Mouse (Mus musculus) mature B cell (primary cell): ENCODE results near the gene Atp6v1g1.

Experiments
- in situ Hi-C: fragments of 300-500 bp; cut with MboI; formaldehyde crosslinking; loops from 2 replicates; pipeline ENCODE4 v1.14.3; 2019

The Atp6v1g1 gene

DNA sequence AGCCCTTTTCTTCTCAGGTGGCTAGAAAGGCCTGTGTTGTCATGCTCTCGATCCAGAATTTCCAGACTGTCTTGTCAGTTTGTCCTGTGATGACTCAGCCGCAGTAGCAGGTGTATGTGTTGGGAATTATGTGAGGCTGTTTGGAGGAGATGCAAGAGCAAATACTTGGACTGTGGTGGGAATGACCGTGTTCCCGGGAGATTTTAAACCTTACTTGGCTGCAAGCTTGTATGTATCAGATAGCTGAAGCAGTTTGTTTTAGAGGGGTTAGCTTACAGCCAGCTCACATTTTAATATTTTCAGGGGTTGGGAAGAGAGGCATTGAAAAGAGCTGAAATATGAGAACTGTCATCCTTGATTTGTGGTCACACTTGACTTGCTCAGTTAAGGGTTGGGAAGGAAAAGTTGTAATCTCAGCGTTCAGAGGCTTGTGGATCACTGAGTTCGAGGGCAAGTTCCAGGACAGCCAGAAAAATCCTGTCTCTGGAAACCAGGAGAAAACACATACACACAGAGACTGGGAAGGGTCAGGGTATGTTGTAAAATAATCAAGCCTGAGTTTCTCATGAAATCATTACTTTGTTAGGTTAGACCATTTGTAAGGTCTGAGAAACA is 2.0 kb downstream of the Atp6v1g1 start:
- in situ Hi-C loops, result no loop called here

DNA sequence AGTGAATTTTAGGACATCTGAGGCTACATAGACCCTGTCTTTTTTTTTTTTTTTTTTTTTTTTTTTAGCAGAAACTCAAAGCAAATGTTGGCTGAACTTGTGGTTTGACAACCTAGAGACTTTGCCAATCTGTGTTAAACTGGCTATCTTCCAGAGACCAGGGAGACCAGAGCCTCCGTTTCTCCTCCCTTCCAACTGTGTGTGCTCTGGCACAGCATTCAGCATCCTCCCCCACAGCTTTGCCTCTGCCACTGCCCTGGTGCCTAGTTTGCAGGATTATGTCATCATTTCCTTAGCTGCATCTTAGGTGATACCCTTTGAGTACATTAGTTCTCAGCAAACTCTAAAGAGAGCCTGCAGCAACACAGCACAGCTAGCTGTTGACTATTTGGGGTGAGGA is 3.2 kb downstream of the Atp6v1g1 start:
- in situ Hi-C loops, result no loop called here

DNA sequence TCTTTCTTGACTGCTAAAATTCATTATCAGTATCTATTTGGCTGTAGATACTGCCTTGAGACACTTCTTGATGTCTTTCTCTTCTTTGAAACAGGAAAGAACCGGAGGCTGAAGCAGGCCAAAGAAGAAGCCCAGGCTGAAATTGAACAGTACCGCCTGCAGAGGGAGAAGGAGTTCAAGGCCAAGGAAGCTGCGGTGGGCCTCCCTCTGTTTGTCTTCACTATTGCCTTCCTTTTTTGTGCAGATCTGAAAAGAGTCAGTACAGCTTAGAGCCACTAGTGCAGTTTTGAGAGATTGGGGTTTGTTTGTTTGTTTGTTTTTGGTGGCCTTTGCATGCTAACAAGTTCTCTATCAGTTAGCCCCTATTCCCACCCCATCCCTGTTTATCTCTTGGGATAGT is 3.9 kb downstream of the Atp6v1g1 start:
- in situ Hi-C loops, result no loop called here

DNA sequence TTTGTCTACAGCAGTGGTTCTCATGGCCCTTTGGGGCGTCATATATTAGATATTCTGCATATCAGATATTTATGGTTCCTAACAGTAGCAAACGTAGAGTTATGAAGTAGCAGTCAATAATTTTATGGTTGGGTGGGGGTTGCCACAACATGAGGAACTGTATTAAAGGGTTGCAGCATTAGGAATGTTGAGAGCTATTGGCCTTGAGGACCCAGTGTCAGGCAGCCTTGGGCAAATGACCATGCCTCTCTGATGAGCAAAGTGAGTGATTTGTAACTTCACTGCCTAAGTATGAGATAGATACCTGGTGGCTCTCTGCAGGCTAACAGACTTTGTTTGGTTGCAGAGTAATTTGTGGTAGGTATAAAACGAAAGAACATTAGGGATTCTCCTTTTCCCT is 6.3 kb downstream of the Atp6v1g1 start:
- in situ Hi-C loops, result no loop called here

DNA sequence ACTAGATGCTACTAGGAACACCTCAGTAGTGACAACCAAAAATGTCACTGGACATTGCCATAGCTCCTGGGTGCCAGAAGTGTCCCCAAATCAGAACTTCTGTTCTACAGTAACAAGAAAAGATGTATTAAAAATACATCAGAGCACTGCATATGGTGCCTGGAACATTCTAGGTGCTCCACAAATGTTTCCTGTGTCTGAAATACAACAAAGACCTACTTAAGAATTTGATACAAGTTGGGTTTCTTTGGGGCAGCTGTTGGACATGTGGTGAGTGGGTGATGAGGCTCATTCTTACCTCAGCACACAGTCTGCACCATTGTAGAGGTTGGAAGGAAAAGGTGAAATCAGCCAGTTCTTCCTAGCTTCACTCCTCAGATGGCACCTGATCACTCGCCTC is 8.3 kb downstream of the Atp6v1g1 start:
- in situ Hi-C loops, result no loop called here

DNA sequence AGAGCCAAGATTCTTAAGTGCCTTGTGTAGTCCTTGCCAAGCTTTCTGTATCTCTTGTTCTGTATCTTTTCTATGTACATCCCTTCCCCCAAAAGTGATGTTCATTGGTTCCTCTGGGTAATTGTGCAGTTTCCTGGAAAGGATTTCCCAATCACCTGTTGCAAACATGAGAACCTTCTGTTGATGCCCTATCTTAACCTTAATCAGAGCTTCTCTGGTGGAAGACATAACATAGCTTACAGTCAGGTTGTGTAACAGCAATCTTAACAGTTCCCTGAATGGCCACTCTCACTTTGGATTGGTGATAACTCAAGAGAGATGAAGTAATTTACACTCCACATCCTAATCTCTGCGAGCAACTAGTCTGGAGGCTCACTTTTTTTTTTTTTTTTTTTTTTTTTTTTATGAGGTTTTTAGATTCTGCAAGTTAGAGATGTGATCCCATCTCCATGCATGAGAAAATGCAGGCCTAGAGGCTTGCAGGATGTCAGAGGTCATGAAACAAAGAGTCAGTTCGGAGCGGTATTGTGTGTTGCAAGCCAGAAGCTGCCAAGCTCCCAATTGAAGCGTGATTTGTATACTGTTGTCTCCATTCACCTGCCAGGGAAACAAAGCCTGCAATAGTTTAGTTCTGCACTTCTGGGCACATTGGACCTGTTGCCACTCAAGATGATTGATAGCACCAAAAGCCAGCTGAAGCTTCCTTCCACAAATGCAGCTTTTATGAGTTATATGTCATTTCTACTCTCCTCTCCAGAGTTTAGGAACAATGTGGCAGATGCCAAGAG is 9.4 kb downstream of the Atp6v1g1 start:
- in situ Hi-C loops, result no loop called here

DNA sequence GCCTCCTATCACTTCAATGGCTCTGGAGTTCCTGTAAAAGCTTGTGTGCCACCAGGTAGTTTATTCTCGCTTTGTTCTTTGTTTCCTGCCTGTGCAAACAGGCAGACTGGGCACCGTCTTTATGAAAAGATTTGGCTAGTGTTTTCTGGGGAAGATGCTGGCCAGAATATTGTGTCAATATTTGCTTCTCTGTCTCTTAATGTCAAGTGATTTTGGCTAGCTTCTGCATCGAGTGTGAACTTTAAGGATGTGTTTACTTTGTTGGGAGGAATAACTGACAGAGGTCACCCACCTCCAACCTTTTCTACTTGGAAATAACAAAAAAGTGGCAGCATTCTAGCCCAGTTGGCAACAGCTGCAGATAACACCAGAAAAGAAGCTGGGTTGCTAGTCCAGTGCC is 10.0 kb downstream of the Atp6v1g1 start:
- in situ Hi-C loops, result no loop called here

DNA sequence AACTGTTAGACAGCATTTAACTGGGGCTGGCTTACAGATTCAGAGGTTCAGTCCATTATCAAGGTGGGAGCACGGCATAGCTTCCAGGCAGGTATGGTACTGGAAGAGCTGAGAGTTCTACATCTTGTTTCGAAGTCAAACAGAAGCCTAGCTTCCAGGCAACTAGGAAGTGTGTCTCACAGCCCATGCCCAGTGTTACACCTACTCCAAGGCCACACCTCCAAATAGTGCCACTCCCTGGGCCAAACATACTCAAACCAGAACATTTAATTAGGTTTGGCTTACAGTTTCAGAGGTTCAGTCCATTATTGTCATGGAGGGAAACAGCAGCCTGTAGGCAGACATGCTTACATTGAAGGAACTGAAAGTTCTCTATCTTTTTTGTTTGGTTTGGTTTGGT is 10.5 kb downstream of the Atp6v1g1 start:
- in situ Hi-C loops, result no loop called here

DNA sequence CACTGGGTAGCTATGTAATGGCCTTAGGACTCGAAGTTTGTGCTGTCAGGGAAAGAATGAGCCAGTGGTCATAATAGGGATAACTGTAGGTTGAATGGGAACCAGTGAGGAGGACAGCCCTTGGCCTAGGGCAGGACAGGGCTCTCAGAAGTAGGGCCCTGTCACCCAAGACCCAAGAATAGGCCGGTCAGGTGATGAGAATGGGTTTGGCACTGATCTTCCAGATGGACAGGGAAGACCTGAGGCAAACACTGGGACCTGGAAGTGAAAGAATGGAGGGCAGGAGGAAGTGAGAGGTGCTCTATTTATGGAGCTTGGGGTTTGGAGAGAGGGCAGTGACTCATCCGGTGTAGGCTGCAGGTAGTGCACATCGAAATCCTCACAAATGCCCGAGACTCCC is 12.1 kb downstream of the Atp6v1g1 start:
- in situ Hi-C loops, result no loop called here

DNA sequence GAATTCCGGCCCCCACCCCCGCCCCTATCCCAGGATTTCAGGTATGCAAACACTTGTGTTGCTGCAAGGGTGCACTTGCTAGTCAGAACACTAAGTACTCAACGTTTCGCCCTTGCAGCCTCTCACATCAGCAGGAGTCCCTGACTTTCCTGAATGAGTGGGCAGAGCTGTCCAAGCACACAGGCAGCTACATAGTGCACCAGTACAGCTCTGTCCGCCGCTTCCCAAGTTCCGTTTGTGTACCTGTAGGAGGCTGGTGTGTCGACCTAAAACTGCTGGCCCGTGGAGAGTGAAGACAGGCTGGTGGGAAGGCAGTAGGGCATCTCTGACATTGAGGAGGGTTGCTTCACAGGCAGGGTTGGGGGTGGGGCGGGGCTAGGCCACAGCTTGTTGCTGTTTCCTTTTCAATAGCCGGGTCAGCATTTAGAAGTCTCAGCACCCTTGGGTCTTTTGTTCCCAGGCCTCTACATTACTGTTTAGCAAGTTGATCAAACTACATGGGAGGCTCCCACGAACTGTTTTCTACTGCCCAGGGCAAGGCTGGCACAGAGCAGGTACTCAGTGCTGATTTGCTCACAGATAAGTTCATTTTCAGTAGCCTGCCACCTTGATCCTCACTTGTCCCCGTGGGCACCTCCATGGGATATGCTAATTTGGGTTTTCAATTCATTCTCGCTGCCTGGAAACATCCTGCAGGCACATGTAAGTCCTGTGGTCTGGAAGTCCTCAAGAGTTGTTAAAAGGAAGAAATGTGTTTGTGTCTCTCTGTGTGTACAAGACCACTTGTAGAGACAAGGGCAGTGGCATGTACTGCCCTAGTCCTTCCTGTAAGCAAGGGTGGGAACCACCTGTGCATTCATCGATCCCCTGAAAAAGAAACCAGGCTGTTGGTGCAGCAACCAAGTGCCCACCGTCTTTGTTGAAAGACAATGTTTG is 12.8 kb downstream of the Atp6v1g1 start:
- in situ Hi-C loops, result no loop called here

DNA sequence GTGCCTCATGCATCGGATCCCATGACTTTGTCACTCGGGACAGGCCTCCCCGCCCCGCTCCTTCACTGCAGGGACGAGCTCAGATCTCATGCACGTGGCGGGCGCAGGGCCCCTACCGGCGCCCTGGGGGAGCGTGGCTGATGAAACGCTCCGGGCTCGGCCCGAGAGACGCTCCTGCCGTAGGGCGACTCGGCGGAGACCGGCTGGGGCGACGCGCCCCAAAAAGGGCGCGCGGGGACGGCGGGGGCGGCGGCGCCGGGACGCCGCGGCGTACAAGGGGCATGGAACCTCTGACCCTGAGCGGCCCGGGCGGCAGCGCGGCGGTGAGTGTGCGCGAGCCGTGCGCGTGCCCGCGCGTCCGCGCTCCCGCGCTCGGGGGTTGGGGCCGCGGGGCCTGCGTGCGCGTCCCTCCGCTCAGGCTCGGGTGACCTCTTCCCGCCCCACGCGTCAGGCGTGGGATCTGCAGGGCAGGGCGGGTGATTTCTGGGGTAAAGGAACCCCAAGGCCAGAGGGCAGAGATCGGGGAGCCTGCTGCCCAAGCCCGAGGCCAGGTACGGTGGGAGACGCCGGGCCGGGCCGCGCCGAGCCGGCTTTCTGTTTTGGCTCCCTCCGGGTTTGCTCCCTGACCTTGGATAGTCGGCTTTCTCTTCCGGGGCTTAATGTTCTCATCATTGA is 14.0 kb downstream of the Atp6v1g1 start, which contains the start of gene Tmem268:
Gene Tmem268, plus strand, starts transcription at position 375 of the 675 bp plus-strand sequence.
- in situ Hi-C loops, result no loop called here

DNA sequence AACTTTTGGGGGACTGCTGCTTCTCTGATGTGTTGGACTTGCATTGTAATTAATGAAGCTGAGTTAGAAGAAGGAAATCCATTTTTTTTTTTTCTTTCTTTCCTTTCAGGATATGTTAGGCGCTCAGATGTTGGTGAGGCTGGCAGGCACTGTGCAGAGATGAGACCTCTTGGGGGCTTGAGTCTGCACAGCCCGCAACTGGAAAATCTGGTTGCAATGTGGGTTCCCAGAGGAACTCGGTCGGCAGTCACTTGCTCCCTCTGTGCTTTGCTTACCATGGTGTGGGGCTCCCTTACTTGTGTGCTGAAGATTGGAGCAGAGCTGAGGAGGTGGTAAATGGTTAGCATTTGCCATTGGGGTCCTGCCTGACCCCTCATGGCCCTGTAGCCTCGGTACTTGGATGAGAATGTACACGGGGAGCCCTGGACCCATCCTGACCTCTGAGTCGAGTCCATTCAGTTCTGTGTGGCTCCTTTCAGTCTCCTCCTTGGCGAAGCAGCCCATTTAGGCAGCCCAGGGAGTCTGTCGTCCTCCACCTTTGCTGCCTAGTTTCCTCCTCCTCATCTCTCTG is 14.6 kb downstream of the Atp6v1g1 start:
- in situ Hi-C loops, result no loop called here

DNA sequence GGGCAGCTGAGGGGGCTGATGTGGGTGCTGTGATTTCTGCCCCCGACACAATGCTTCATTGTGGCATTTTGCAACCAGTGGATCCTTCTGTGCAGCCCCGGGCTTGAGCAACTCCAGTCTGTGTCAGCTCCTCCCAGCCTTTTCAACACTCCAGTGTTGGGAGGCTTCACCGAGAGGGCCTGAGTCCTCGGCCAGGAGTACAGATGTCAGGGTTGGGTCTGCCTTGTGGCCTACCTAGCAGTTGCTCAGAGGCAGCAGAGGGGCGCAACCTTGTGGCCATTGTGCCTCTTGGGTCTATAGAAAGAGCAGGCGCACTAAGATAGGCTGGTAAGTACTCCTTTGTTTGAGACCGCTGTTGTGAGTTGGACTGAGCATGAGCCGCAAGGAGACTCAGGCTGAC is 15.5 kb downstream of the Atp6v1g1 start:
- in situ Hi-C loops, result no loop called here

DNA sequence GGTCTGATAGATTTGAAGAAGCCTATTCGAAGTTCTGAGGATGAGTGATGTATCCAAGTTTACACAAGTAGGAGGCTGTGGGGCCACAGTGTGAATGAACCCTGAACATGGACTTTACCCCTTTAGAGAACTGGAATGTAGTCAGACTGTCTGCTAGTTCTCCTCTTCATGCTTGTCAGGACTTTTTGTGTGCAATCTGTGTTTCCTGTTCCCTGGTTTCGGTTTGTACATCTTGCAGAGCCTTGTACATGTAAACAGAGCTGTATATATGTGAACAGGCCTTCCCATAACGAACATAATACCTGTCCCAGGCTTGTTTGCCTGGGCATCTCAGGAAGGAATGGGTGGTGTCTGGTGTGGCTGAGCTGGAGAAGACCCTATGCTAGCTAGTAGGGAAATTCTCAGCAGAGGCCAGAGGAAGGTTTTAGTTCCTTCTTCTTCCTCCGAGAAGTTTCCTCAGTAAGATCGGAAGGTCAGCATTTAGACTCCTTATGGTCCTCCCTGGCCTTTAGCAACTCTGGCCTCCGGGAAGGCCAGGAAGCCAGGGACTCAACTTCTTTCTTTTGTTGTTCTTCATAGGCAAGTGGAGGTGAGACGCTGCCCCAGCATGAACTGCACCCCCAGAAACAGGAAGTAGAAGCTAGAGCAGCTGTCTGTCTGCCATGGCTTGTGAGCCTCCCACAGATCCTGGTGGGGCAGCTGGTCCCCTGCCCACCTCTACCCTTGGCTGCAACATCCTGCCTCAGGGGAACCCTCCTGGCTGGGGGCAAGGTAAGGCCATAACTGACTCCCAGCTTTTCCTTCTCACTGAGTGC is 17.5 kb downstream of the Atp6v1g1 start:
- in situ Hi-C loops, result no loop called here

DNA sequence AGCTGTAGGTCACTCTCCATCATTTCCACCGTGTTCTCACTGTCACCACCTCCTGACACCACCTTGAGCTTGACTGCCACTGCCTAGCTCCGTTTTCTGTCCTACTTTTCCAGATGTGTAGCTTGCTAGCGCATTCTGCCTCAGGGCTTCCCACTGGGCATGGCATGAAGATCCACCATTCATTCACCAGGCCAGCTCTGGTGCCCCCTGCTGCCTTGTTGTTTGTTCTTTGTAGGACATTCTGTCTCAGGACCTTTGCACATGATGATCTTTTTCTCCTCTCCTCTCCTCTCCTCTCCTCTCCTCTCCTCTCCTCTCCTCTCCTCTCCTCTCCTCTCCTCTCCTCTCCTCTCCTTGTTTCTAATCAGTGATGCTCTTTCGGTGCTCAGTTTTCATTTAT is 18.2 kb downstream of the Atp6v1g1 start:
- in situ Hi-C loops, result no loop called here

DNA sequence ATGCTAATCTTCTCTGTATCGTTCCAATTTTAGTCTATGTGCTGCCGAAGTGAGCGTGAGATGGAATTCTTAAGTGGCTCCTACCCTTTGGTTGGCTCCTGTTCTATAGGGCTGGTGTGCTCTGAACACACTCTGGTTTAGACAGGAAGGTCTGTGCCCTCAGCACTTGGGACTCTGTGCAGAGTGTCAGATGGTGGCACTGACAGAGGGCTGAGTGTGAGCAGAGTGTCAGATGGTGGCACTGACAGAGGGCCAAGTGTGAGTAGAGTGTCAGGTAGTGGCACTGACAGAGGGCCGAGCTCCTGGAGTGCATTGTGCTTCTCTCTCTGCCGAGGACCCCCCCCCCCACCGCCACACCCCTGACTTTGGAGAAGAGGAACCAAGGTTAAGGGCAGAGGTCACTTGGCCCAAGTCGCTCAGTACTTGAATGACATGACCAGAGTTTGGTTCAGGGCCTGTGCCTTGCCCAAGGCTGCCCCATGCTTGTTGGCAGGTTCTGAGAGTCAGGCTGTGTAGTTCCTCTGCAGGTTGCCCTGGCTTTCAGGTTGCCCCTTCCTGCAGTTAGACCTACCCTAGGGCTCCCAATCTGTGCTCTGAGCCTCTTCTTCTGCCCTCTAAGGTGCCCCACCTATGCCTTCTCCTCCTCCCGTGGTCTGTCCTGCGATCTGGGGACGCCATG is 23.3 kb downstream of the Atp6v1g1 start:
- in situ Hi-C loops, result no loop called here

DNA sequence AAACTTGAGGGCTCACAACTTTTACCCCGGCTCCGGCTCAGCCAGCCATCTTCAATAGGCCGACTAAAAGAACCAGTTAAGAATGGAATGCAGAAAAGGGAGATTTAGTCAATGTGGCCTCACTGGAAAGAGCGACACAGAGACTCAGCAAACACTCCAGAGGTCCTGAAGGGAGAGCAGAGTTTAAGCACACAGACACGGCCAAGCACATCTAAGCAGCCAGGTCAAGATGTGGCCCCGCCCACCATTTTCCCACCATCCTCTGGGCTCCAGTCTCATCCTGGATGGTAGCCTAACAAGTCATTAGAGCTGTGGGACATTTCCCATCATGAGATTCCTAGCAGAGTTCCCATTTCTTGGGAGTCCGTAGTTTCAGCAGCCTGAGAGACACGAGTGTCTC is 24.8 kb downstream of the Atp6v1g1 start:
- in situ Hi-C loops, result no loop called here

DNA sequence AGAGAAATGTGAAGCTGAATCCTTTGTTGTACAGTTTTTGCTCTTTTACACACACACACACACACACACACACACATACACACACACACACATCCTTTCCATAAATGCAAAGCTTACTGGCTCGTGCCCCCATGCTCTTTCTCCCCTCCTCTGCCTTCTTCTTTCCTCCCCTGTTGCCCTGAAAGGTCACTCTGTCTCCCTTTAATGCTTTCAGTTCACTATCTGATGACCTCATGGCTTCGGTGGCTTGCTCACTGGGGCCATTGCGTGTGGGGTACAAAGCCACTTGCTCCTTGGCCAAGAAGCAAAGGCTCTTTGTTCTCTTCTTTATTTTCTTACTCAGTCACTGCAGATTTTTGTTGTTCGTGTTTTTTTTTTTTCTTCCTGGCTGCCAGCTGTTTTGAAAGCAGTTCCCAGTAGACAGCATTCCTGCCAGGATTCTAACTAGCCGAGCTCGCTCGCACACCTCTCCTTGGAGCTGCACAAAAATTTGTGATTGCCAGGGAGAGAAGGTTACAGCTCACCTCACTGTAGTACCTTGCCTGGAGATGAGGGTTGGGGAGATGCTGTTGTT is 25.7 kb downstream of the Atp6v1g1 start:
- in situ Hi-C loops, result no loop called here

DNA sequence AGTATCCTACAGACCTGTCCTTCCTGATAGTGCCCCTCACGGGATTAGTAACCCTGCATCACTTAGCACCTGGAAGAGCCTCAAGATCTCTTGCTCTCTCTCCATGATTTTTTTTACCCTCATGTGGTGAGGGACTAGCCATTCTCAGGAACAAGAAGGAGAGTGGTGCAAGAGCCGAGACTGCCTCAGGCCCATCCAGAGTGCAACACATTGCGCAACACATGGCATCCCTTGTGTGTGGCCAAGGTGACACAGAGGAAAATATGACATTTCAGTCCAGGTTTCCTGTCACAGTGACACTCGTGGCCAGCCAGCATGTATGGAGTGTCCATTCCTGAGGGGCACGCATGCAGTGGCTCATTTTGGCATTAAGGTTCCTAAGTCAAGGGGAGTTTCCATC is 28.0 kb downstream of the Atp6v1g1 start:
- in situ Hi-C loops, result no loop called here

DNA sequence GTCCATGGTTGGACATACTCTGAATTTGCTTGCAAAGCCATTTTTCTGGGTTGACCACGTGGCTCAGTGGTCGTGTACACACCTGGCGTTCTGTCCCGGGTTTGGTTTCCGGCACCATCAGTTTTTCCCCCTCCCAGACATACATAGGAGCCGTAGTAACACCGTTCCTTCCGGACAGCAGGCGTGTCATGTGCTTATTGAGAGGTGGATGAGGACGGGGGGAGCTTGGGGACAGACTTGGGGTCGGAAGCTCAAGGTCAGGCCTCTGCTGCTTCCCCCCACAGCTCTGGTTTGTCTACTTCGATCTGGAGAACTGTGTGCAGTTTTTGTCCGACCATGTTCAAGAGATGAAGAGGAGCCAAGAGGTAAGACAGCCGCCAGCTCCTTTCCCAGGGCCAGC is 35.1 kb downstream of the Atp6v1g1 start:
- in situ Hi-C loops, result no loop called here
